In genomic region chr2:122028756-122029700, GRCm38 (mm10) we compare ENCODE assay signal across 8 mouse cellular contexts. TPM values are rescaled to one million over a fixed set of nuclear protein-coding genes. Genes with fewer than 3 reads are reported as not detected.
DNase-seq lines count a peak whose midpoint lies in the region; ATAC-seq and TF ChIP-seq lines count a peak whose summit lies in the region.

No protein-coding gene starts in this region.

- H3K27ac ChIP-seq in embryonic facial prominence, embryonic 10.5 days (replicated peaks): peak overlapping the region; percentile 92
- H3K27ac ChIP-seq in lung, embryonic 14.5 days (ENCODE audit: low read depth): peak overlapping the region; percentile 86
- peak overlapping the region; percentile 53 for H3K27ac ChIP-seq in neural tube, embryonic 14.5 days (ENCODE audit: low read depth, low read length)

- 1% methylated on average over 71 of the region's 71 CpGs for WGBS in embryonic facial prominence, embryonic 10.5 days
- under 1% methylated on average over 62 of the region's 71 CpGs for WGBS in lung, embryonic 14.5 days
- WGBS in neural tube, embryonic 14.5 days: 2% methylated on average over 46 of the region's 71 CpGs

- peak; percentile 62 for ATAC-seq in lung, embryonic 14.5 days (ENCODE audit: insufficient read depth)
- peak; percentile 71 for ATAC-seq in neural tube, embryonic 14.5 days (ENCODE audit: low read depth)
- no peak for ATAC-seq in inflammation-experienced regulatory T-cells, adult 6 months

- DNase-seq in 3T3-L1 (ENCODE audit: low read depth, low spot score) (peak; percentile 72), ES-CJ7 (ENCODE audit: low read depth, low spot score) (peak; percentile 37)
- peak; percentile 62 for DNase-seq in embryonic facial prominence, embryonic 10.5 days (ENCODE audit: low spot score)
- peak; percentile 29 for DNase-seq in heart, adult 8-10 months (ENCODE audit: low spot score)
- peak; percentile 62 for DNase-seq in kidney, postnatal 14 days
- DNase-seq in lung, embryonic 14.5 days: peak; percentile 52

- H3K9me3 ChIP-seq in embryonic facial prominence, embryonic 10.5 days: no peaks in the 10 kb centered on the region
- H3K9me3 ChIP-seq in lung, embryonic 14.5 days (ENCODE audit: low read depth, low read length): no peaks in the 10 kb centered on the region
- no peaks in the 10 kb centered on the region for H3K9me3 ChIP-seq in neural tube, embryonic 14.5 days (ENCODE audit: control insufficient read depth, low read length)

- no peak for TF ChIP-seq CTCF in lung, embryonic 14.5 days (IDR thresholded peaks at IDR 0.05; ENCODE audit: low read depth)

- H3K4me3 ChIP-seq in embryonic facial prominence, embryonic 10.5 days: peak overlapping the region; percentile 97
- peak overlapping the region; percentile 87 for H3K4me3 ChIP-seq in lung, embryonic 14.5 days (ENCODE audit: low read depth, low read length)
- peak overlapping the region; percentile 79 for H3K4me3 ChIP-seq in neural tube, embryonic 14.5 days (ENCODE audit: low read depth, low read length)

- peak overlapping the region; percentile 85 for H3K4me2 ChIP-seq in lung, embryonic 14.5 days
- peak overlapping the region; percentile 84 for H3K4me2 ChIP-seq in neural tube, embryonic 14.5 days (ENCODE audit: low read depth, low read length)

- H3K27me3 ChIP-seq in embryonic facial prominence, embryonic 10.5 days (replicated peaks; ENCODE audit: low read depth, poor library complexity, severe bottlenecking): no peaks in the 10 kb centered on the region
- no peaks in the 10 kb centered on the region for H3K27me3 ChIP-seq in lung, embryonic 14.5 days (ENCODE audit: insufficient read depth, low read length)
- no peaks in the 10 kb centered on the region for H3K27me3 ChIP-seq in neural tube, embryonic 14.5 days (ENCODE audit: control insufficient read depth, insufficient read depth, low read length)

- H3K9ac ChIP-seq in lung, embryonic 14.5 days: peak overlapping the region; percentile 89
- H3K9ac ChIP-seq in neural tube, embryonic 14.5 days (replicated peaks; ENCODE audit: low read depth, low read length): peak overlapping the region; percentile 80

- H3K36me3 ChIP-seq in embryonic facial prominence, embryonic 10.5 days (replicated peaks): peaks cover 38% of the 10 kb centered on the region
- peaks cover 20% of the 10 kb centered on the region for H3K36me3 ChIP-seq in lung, embryonic 14.5 days (ENCODE audit: insufficient read depth)
- H3K36me3 ChIP-seq in neural tube, embryonic 14.5 days (ENCODE audit: control insufficient read depth, insufficient read depth, low read length): no peaks in the 10 kb centered on the region

- peaks cover 10% of the 10 kb centered on the region for H3K4me1 ChIP-seq in embryonic facial prominence, embryonic 10.5 days
- H3K4me1 ChIP-seq in lung, embryonic 14.5 days (ENCODE audit: insufficient read depth): 0 out of 2 replicates have a peak, but pooled peaks cover 5% of the 10 kb centered on the region
- H3K4me1 ChIP-seq in neural tube, embryonic 14.5 days (ENCODE audit: control insufficient read depth, insufficient read depth, low read length): peaks cover 11% of the 10 kb centered on the region

RNA-seq across cellular contexts. Expression of gene Eif3j1, which starts 0.7 kb away (rescaled TPM):
- polyA plus RNA-seq in embryonic facial prominence, embryonic 10.5 days (2016; fragmentation: Nextera tagmentation; extraction: Ambion mirVana): 13.0 and 13.5 TPM in 2 replicates
- total RNA-seq in heart, adult 8-10 months (2022): 10 to 100 TPM; 22.2 to 24.9 (median 23.2) TPM
- 12.7 and 12.9 TPM in 2 replicates for polyA plus RNA-seq in lung, embryonic 14.5 days (2014; fragmentation: Nextera tagmentation; extraction: Ambion mirVana)
- 11.4 and 14.3 TPM in 2 replicates for polyA plus RNA-seq in neural tube, embryonic 14.5 days (2014; fragmentation: Nextera tagmentation; extraction: Ambion mirVana)
- polyA plus RNA-seq in inflammation-experienced regulatory T-cells, adult 6 months (2017; shearing (Covaris generic)): 1 to 10 TPM; 2.7 to 4.4 (median 3.1) TPM
